Mouse (Mus musculus) hindbrain, postnatal 0 days (tissue): Measurements from ENCODE around the gene Ints11. TPM values are rescaled to one million over a fixed set of nuclear protein-coding genes. Genes with fewer than 3 reads are reported as not detected.
A peak's percentile ranks its signal among the peaks of the same experiment; 100 is the strongest.

Source experiments
- ATAC-seq: fragments of 200-750 bp; cut with Nextera tagmentation; 2 replicates; pipeline ENCODE4 v1.8.0; 2017; ENCODE audit warnings: mild to moderate bottlenecking, moderate TSS enrichment, moderate library complexity
- DNase-seq: peaks from one replicate; pipeline ENCODE4 v3.0.0-alpha.2; 2015; ENCODE audit warnings: low spot score
- H3K27ac ChIP-seq: fragments of 300-500 bp; sonication (generic); 2 replicates; pipeline ENCODE4 v1.5.1; 2014; ENCODE audit warnings: mild to moderate bottlenecking
- H3K27me3 ChIP-seq: fragments of 300-500 bp; sonication (generic); 2 replicates; pipeline ENCODE4 v1.6.1; 2014; ENCODE audit warnings: low read length, mixed read lengths; ENCODE audit not compliant: insufficient read depth
- H3K36me3 ChIP-seq: fragments of 300-500 bp; sonication (generic); 2 replicates; pipeline ENCODE4 v1.6.1; 2014; ENCODE audit warnings: low read length, mixed read lengths; ENCODE audit not compliant: insufficient read depth
- H3K4me1 ChIP-seq: fragments of 300-500 bp; sonication (generic); 2 replicates; pipeline ENCODE4 v1.6.1; 2014; ENCODE audit warnings: antibody characterized with exemption, low read length, mixed read lengths; ENCODE audit not compliant: insufficient read depth
- H3K4me2 ChIP-seq: fragments of 300-500 bp; sonication (generic); 2 replicates; pipeline ENCODE4 v1.6.1; 2014; ENCODE audit warnings: low read depth, mild to moderate bottlenecking, low read length, moderate library complexity, mixed read lengths
- H3K4me3 ChIP-seq: fragments of 300-500 bp; sonication (generic); 2 replicates; pipeline ENCODE4 v1.5.1; 2014; ENCODE audit warnings: low read length
- H3K9ac ChIP-seq: fragments of 300-500 bp; sonication (generic); replicated peaks from 2 replicates; pipeline ENCODE4 v1.6.1; 2014; ENCODE audit warnings: mild to moderate bottlenecking, low read length, moderate library complexity, mixed read lengths
- H3K9me3 ChIP-seq: fragments of 300-500 bp; sonication (generic); 2 replicates; pipeline ENCODE4 v1.6.1; 2016; ENCODE audit warnings: low read length, mixed read lengths
- CTCF ChIP-seq: IDR thresholded peaks from 2 replicates; pipeline ENCODE4 v1.5.1; 2016; ENCODE audit warnings: antibody characterized with exemption, control low read depth, low read depth
- WGBS: fragments of 180-500 bp; shearing (Covaris S2); extraction: QIAGEN DNeasy Blood & Tissue Kit; methylation state at CpG from one replicate; pipeline ENCODE4 v1.1.7; 2014; 5-methylcytosine and 5-hydroxymethylcytosine counted together
- polyA plus RNA-seq: library from polyadenylated mRNA; unstranded; fragments of >200 nt; fragmentation: Nextera tagmentation; extraction: Ambion mirVana; gene quantifications from 2 replicates; pipeline ENCODE4 v1.2.1, GENCODE M21; 2015
- total RNA-seq: library from RNA; depleted of rRNA; stranded (reverse); fragments of >200 nt; gene quantifications from 2 replicates; pipeline ENCODE4 v1.2.3, GENCODE M21; 2014

The Ints11 gene
- total and polyA plus RNA-seq, 2 experiments from 2014 or later, result 49.9 to 51.3 TPM

- Histone ChIP-seq H3K9me3 (no peaks in the 10 kb centered on the region), H3K9ac (no peak overlapping the region), H3K4me1 (peaks cover 23% of the 10 kb centered on the region), H3K4me2 (no peak overlapping the region), H3K27ac (no peak overlapping the region), H3K4me3 (no peak overlapping the region), H3K36me3 (peaks cover 38% of the 10 kb centered on the region), H3K27me3 (no peaks in the 10 kb centered on the region)
- no peak for TF ChIP-seq CTCF
- ATAC-seq (no peak), DNase-seq (no peak)
- WGBS, result 89% methylated on average over 9 of the region's 9 CpGs
Measured at GRCm38 (mm10) chr4:155853421-155853820, 15.9 kb upstream of the Ints11 start.

- H3K4me3 ChIP-seq, result no peak overlapping the region
- no peaks in the 10 kb centered on the region for H3K9me3 ChIP-seq
- H3K36me3 ChIP-seq, result peaks cover 49% of the 10 kb centered on the region
- ATAC-seq (no peak), DNase-seq (no peak)
- no peak for TF ChIP-seq CTCF
- no peak overlapping the region for H3K9ac ChIP-seq
- no peak overlapping the region for H3K4me2 ChIP-seq
- H3K4me1 ChIP-seq, result peaks cover 7% of the 10 kb centered on the region; the same call in 1 of the 2 replicates
- H3K27ac ChIP-seq, result no peak overlapping the region
- 94% methylated on average over 12 of the region's 12 CpGs for WGBS
- H3K27me3 ChIP-seq, result no peaks in the 10 kb centered on the region
Measured at GRCm38 (mm10) chr4:155854991-155855390, 14.4 kb upstream of the Ints11 start.

- no peak for TF ChIP-seq CTCF
- H3K36me3 ChIP-seq, result peaks cover 52% of the 10 kb centered on the region
- no peak for ATAC-seq
Measured at GRCm38 (mm10) chr4:155856071-155856470, 13.3 kb upstream of the Ints11 start.

GRCm38 (mm10) chr4:155856881-155857280 lies 12.5 kb upstream of the Ints11 start:
- H3K4me1 ChIP-seq, result no peaks in the 10 kb centered on the region
- 73% methylated on average over 3 of the region's 3 CpGs for WGBS
- no peak overlapping the region for H3K4me2 ChIP-seq
- no peak overlapping the region for H3K9ac ChIP-seq
- H3K4me3 ChIP-seq, result no peak overlapping the region
- H3K36me3 ChIP-seq, result peaks cover 55% of the 10 kb centered on the region
- ATAC-seq (no peak), DNase-seq (no peak)
- no peak for TF ChIP-seq CTCF
- no peak overlapping the region for H3K27ac ChIP-seq
- H3K9me3 ChIP-seq, result no peaks in the 10 kb centered on the region
- H3K27me3 ChIP-seq, result no peaks in the 10 kb centered on the region

More at GRCm38 (mm10) chr4:155856071-155856470, 13.3 kb upstream of the Ints11 start:
- no peaks in the 10 kb centered on the region for H3K4me1 ChIP-seq
- no peaks in the 10 kb centered on the region for H3K9me3 ChIP-seq
- no peaks in the 10 kb centered on the region for H3K27me3 ChIP-seq
- H3K4me3 ChIP-seq, result no peak overlapping the region
- DNase-seq, result no peak
- WGBS, result 92% methylated on average over 12 of the region's 12 CpGs
- H3K27ac ChIP-seq, result no peak overlapping the region
- H3K4me2 ChIP-seq, result no peak overlapping the region
- H3K9ac ChIP-seq, result no peak overlapping the region

- 36% methylated on average over 13 of the region's 13 CpGs for WGBS
- Histone ChIP-seq H3K4me1 (no peaks in the 10 kb centered on the region), H3K4me2 (no peak overlapping the region), H3K9me3 (no peaks in the 10 kb centered on the region), H3K4me3 (no peak overlapping the region), H3K9ac (no peak overlapping the region), H3K27ac (no peak overlapping the region), H3K27me3 (no peaks in the 10 kb centered on the region), H3K36me3 (peaks cover 52% of the 10 kb centered on the region)
- ATAC-seq (no peak), DNase-seq (peak; percentile 30)
- no peak for TF ChIP-seq CTCF
Measured at GRCm38 (mm10) chr4:155859318-155859717, 10.0 kb upstream of the Ints11 start.

- no peak overlapping the region for H3K9ac ChIP-seq
- H3K4me2 ChIP-seq, result no peak overlapping the region
- no peak overlapping the region for H3K4me3 ChIP-seq
- H3K9me3 ChIP-seq, result no peaks in the 10 kb centered on the region
- H3K27me3 ChIP-seq, result no peaks in the 10 kb centered on the region
- no peak overlapping the region for H3K27ac ChIP-seq
- no peaks in the 10 kb centered on the region for H3K4me1 ChIP-seq
- ATAC-seq, result no peak
- no peak for DNase-seq
- TF ChIP-seq CTCF, result no peak
- peaks cover 40% of the 10 kb centered on the region for H3K36me3 ChIP-seq
- WGBS, result 91% methylated on average over 7 of the region's 7 CpGs
Measured at GRCm38 (mm10) chr4:155861787-155862186, 7.6 kb upstream of the Ints11 start.

GRCm38 (mm10) chr4:155863001-155863400 lies 6.3 kb upstream of the Ints11 start, which contains the start of gene Tas1r3:
TSS of gene Tas1r3 (minus strand) at chr4:155863362.
- Histone ChIP-seq H3K9ac (no peak within 1 kb of the TSS), H3K27me3 (no peaks in the 10 kb centered on the region), H3K27ac (no peak within 1 kb of the TSS), H3K4me2 (no peak within 1 kb of the TSS), H3K4me1 (no peaks in the 10 kb centered on the region), H3K4me3 (no peak within 1 kb of the TSS), H3K36me3 (peaks cover 34% of the 10 kb centered on the region), H3K9me3 (no peaks in the 10 kb centered on the region)
- WGBS, result 73% methylated on average over 5 of the region's 5 CpGs
- ATAC-seq, result no peak
- TF ChIP-seq CTCF, result no peak
- no peak for DNase-seq
